Mouse (Mus musculus) lung, postnatal 14 days (tissue): ENCODE measurements at regions not wholly inside any gene's neighbourhood (a gene's known extent, or its start where the extent isn't known, plus 50 kb on each side); places are given as distances from the start of the nearest gene placed in this dataset.
"Not testable (repeated sequence)": the region's sequence is repeated elsewhere in the genome, so short reads cannot be mapped to it uniquely, and the experiment has no call there.

ENCODE experiments used
- DNase-seq: peaks from one replicate; pipeline ENCODE4 v3.0.0; 2021

DNA sequence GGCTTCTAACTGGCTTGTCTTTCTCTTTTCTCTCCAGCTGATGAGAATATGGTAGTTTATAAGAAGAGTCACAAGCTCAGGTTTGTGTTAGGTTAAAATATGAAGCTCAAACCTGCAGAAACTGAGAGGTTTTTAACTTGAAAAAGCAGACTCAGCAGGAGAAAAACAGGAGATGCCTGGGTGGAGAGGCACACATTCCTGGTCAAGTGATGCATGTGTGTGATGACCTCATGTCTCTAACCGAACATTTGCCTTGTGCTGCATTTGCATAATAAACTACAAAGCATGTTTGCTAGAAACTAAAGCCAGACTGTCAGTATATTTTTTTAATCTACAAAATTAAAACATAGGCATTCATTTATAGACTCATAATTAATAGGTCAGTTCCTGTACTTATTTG is 182.2 kb upstream of the Ctso start:
- DNase-seq: no peak

- no peak for DNase-seq
Measured at GRCm38 (mm10) chr3:81752955-81753354, 179.4 kb upstream of the Ctso start.

- DNase-seq: no peak
Measured at GRCm38 (mm10) chr3:81760383-81760782, 172.0 kb upstream of the Ctso start.

DNA sequence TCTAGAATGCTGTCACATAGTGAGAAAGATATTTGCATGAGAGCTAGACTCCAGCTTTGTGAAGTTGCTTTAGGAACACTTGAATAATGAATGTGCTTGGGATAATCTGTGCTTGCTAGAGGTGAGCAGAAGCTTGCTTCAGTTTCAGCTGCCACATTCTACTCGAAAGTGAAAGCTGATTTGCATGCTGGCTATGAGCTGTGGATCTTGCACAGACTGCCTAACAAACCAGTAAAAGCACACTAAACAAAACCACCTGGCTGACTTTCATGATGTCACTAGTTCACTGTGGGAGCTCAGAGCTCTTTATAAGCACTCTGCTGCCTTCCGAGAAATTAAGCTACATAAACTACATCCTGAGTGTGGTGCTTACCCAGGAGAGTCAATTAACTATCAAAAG is 171.5 kb upstream of the Ctso start:
- DNase-seq: no peak

- no peak for DNase-seq
Measured at GRCm38 (mm10) chr3:81771812-81772211, 160.6 kb upstream of the Ctso start.

DNA sequence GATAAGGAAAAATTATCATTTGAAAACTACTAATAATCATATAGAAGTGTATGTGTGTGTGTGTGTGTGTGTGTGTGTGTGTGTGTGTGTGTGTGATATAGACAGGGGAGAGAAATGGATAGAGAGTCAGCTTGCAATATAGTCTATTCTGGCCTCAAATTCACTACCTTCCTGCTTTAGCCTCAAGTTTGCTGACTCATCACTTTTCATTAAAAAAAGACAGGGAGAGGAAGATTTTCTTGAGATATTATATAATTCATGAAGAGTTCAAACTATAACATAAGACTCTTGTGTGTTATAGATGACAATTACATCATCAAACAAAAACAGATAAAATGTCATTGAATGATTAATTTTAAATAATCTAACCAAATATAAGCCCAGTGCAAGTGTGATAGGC is 159.4 kb upstream of the Ctso start:
- no peak for DNase-seq

- no peak for DNase-seq
Measured at GRCm38 (mm10) chr3:81782081-81782480, 150.3 kb upstream of the Ctso start.

DNA sequence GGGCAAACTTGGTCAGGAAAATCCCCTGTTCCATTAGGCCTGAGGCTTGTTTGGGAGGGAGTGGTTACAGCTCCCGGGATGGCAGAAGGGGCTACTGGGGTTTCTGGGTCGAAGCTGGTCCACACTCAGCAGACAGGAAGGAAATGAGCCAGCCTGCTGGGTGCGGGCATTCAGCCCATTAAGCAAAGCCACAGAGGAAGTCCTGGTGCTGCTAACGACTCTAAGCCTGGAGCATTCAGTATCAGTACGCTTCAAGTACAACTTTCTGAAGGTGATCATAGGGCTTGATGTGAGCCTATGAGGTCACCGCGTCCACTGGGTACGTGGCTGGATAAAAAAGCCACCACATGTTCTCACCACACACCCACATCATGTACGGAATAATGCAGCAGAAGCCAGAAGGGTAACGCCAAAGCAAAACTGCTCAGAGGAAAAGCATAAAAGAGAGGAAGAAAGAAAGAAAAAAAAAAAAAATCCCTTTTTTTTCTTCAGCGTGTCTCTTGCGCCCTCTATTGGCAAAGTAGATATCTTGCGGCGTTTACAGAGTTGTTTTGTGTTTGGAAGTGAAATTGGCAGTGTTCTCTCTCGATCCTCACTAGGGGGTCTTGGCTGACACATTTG is 149.4 kb upstream of the Ctso start:
- DNase-seq: peak; percentile 2

DNA sequence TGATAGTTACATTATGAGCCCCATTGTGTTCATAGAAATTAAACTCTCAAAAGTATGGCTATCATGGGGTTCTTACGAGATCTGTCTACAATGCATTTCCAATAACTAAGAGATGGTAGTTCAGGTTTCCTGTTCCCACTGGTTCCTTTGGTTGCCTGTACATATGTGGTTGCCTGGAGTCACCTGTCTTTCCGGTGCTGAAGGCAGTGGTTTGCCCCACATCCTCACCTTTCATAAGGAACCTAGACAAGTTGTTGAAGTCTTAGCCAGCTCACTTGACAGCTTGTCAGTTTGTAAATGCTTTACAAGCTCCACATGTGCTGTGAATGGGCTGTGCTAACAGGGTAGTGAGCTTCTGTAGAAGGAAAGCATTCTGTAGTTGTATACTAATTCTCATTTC is 143.5 kb upstream of the Ctso start:
- no peak for DNase-seq

- DNase-seq: no peak
Measured at GRCm38 (mm10) chr3:81789664-81790063, 142.7 kb upstream of the Ctso start.

DNA sequence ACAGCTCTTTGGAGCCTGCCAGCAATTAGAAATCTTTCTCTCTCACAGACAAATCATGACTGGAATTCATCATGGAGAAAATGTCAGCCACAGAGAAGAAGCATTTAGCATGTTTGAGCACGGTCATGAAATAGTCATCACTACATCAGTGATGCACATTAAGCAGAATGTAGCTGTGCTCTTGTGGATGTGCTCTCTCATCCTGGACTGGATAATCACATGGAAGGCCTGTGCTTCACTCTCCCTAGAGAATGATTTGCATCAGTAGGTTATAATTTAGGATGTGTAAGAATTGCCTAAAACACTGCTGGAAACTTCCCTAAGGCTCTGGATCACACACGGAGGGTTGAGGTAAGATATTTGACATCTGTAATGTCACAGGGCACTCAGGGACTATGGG is 130.3 kb upstream of the Ctso start:
- DNase-seq: no peak

DNA sequence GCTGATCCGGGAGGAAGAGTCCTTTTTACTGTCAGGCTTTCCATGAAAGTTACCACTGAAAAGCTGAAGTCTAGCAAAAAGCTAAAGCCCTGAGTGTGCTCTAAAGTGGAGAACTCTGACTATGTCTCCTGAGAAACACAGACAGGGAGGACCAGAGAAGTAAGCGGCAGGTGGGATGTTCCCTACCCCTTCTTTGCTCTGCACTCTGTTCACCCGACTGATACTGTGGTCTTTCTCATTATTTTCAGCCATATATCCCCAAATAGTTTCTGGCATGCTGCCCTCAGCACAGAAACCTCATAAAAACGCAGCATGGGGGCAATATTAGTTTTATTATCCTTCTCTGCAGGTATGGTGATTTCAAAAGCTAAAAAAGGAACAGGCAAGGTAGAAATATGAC is 126.7 kb upstream of the Ctso start:
- no peak for DNase-seq

GRCm38 (mm10) chr3:81809604-81810003 is 122.8 kb upstream of the Ctso start:
- no peak for DNase-seq

DNA sequence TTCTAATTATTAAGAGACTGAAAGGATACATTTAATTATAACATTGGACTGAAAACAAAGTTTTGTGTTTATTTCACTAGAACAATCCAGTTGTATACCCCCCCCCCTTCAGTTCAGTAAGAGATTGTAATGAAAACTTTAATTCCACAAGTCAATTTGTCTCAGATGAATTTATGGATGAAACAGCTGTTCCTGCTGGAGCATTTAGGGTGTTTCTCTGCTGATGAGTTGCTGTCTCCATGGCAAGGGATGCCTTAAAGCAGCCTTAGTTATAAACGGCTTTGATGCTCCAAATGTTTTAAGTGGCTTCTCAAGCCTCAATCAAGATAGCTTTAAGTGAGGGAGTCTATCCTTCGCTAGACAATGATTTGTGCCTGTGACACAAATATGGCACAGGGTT is 112.1 kb upstream of the Ctso start:
- no peak for DNase-seq

DNA sequence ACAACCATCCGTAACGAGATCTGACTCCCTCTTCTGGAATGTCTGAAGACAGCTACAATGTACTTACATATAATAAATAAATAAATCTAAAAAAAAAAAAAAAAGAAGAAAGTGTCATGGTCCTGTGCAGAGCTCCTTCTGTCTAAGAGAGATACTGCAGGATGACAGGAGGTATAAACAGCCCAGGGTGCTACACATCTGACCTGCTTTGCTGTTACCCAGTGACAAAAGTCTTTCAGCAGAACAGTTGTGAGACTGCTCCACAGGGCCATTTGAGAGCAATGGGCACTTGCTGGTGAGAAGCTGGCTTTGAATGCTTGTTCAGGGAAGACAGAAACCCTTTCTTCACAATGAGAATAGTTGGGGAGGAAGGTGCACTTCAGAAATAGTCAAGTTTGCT is 102.9 kb upstream of the Ctso start:
- no peak for DNase-seq

- no peak for DNase-seq
Measured at GRCm38 (mm10) chr3:81829966-81830599, 102.3 kb upstream of the Ctso start.

DNA sequence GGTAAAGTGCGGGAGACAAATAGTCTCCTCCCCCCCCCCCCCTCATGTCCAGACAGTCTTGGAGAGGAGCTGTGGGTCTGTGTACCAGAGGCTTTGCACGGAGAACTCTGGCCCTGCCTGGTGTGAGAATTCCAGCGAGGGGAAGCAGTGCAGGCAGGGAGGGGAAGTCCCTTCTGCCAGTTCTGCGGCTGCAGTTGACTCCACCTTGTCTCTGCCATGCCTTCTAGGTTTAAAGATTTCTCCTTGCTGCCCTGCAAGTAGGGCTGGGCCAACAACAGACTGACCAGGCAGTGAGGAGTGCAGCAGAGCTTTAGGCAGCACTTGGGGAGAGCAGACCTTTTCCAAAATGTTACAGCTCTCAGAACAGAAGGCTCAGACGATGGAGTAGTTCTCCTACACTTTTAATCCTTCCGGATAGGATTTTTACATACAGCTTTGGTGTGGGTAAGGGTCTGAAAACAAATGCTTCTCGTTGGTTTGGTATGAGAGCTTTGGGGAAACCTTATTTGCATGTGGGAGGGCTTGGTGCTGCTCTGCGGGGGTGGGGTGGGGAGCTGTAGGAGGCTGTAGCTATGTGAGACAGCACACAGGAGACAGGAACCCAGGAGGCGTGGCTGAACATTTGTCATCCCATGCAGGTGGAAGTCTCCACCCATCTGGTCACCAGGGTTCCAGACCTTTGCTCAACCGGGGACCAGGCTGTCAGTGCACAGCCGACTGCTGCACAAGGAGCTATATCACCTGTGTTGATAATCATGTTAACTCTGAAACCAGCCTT is 96.8 kb upstream of the Ctso start:
- DNase-seq: no peak

- no peak for DNase-seq
Measured at GRCm38 (mm10) chr3:81836478-81836877, 95.9 kb upstream of the Ctso start.

GRCm38 (mm10) chr3:81838121-81838520 is 94.3 kb upstream of the Ctso start:
- DNase-seq: not testable (repeated sequence)

- DNase-seq: no peak
Measured at GRCm38 (mm10) chr3:81864487-81864886, 67.9 kb upstream of the Ctso start.
